Mouse (Mus musculus) testis, adult 2 months (tissue): Measurements from ENCODE around the gene Fam192a.

ENCODE experiments used
- CTCF ChIP-seq: fragments of 200-500 bp; IDR thresholded peaks from 2 replicates; pipeline ENCODE4 v1.5.1; 2012; ENCODE audit warnings: low read depth, mild to moderate bottlenecking, inconsistent platforms, low read length, moderate library complexity; ENCODE audit not compliant: control insufficient read depth, insufficient read depth, insufficient replicate concordance
- POLR2A ChIP-seq: fragments of 200-500 bp; IDR thresholded peaks from 2 replicates; pipeline ENCODE4 v1.6.1; 2012; ENCODE audit warnings: low read depth, mild to moderate bottlenecking, inconsistent platforms, low read length, moderate library complexity; ENCODE audit not compliant: control insufficient read depth

DNA sequence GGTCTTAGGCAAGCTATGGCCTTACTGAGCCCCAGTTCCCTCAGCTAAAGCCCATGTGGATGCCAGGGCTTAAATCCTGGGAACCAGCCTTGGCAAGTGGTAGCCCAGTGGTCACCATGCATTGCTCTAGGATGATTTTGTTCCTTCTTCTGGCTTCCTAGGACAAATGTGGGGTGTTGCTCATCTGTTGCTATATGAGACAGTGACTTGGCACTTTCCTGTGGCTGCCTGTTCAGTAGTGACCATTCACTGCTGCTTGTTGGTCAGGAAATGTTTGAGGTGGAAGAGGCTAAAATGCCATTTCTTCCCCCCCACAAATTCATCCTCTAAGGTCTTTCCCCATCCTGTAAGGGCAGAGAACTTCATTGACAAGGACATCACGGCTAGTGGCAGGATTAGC lies 32.4 kb downstream of the Fam192a start:
- no peak for TF ChIP-seq CTCF
- no peak for TF ChIP-seq POLR2A
